In genomic region chr15:83392722-83393121, GRCm38 (mm10) we compare ENCODE assay signal across 18 mouse cellular contexts. TPM values are rescaled to one million over a fixed set of nuclear protein-coding genes. Genes with fewer than 3 reads are reported as not detected.
DNase-seq lines count a peak whose midpoint lies in the region; ATAC-seq and TF ChIP-seq lines count a peak whose summit lies in the region.
"Had no signal": no experiment of that assay in that cellular context is flagged by ENCODE, and none has a peak within 500 bp of the region (broad histone marks: within the 10 kb centered on the region; RNA-seq: fewer than 3 reads in every experiment).

No protein-coding gene starts in this region.

- H3K9me3 ChIP-seq in kidney, postnatal 0 days (replicated peaks; ENCODE audit: low read length) = no peaks in the 10 kb centered on the region
- H3K9me3 ChIP-seq in lung, postnatal 0 days (ENCODE audit: low read length) = no peaks in the 10 kb centered on the region
- H3K9me3 ChIP-seq: embryonic facial prominence, embryonic 15.5 days; heart, embryonic 10.5 days; lung, embryonic 15.5 days; megakaryocyte, embryonic 14.5 days had no signal

- no peak overlapping the region for H3K4me3 ChIP-seq in kidney, postnatal 0 days (replicated peaks; ENCODE audit: low read depth, low read length)
- H3K4me3 ChIP-seq in lung, postnatal 0 days (ENCODE audit: low read depth, low read length) = no peak overlapping the region
- H3K4me3 ChIP-seq: embryonic facial prominence, embryonic 15.5 days; heart, embryonic 10.5 days; lung, embryonic 15.5 days; megakaryocyte, embryonic 14.5 days had no signal

- H3K4me2 ChIP-seq in kidney, postnatal 0 days (ENCODE audit: low read length) = no peak overlapping the region
- no peak overlapping the region for H3K4me2 ChIP-seq in lung, postnatal 0 days (replicated peaks; ENCODE audit: low read depth, low read length)
- H3K4me2 ChIP-seq: embryonic facial prominence, embryonic 15.5 days; lung, embryonic 15.5 days had no signal

- 69% methylated on average over 2 of the region's 2 CpGs for WGBS in kidney, postnatal 0 days
- 77% methylated on average over 2 of the region's 2 CpGs for WGBS in lung, postnatal 0 days

- no peak overlapping the region for H3K27ac ChIP-seq in kidney, postnatal 0 days
- no peak overlapping the region for H3K27ac ChIP-seq in lung, postnatal 0 days (ENCODE audit: low read length)
- H3K27ac ChIP-seq: embryonic facial prominence, embryonic 15.5 days; heart, embryonic 10.5 days; lung, embryonic 15.5 days had no signal

- peaks cover 19% of the 10 kb centered on the region; the same call in 1 of the 2 replicates for H3K36me3 ChIP-seq in kidney, postnatal 0 days (ENCODE audit: insufficient read depth, low read length)
- H3K36me3 ChIP-seq in lung, postnatal 0 days (ENCODE audit: insufficient read depth, low read length) = peaks cover 8% of the 10 kb centered on the region; the same call in 1 of the 2 replicates

- no peaks in the 10 kb centered on the region for H3K27me3 ChIP-seq in kidney, postnatal 0 days (ENCODE audit: insufficient read depth, low read length)
- no peaks in the 10 kb centered on the region for H3K27me3 ChIP-seq in lung, postnatal 0 days (replicated peaks; ENCODE audit: insufficient read depth, low read length)
- H3K27me3 ChIP-seq: embryonic facial prominence, embryonic 15.5 days; lung, embryonic 15.5 days; megakaryocyte, embryonic 14.5 days had no signal

- no peak overlapping the region for H3K9ac ChIP-seq in kidney, postnatal 0 days (ENCODE audit: low read depth, low read length)
- H3K9ac ChIP-seq in lung, postnatal 0 days (replicated peaks; ENCODE audit: low read depth) = no peak overlapping the region
- H3K9ac ChIP-seq: embryonic facial prominence, embryonic 15.5 days; lung, embryonic 15.5 days had no signal

- peak; percentile 47 for TF ChIP-seq CTCF in kidney, postnatal 0 days (IDR thresholded peaks at IDR 0.05; ENCODE audit: low read depth)
- TF ChIP-seq CTCF in lung, postnatal 0 days (IDR thresholded peaks at IDR 0.05) = peak; percentile 54

- peak; percentile 14 for DNase-seq in CD4-positive, CD25-positive, alpha-beta regulatory T cell, adult 2 months (ENCODE audit: low read depth, low spot score)
- peak; percentile 29 for DNase-seq in kidney, postnatal 0 days (ENCODE audit: low spot score)
- DNase-seq in kidney, adult 9 months = no peak
- peak; percentile 28 for DNase-seq in lung, postnatal 0 days (ENCODE audit: low spot score)
- DNase-seq in lung, postnatal 10 days = no peak
- DNase-seq in cerebellum, postnatal 4 days (ENCODE audit: low spot score in 2 of 2) = no peak
- DNase-seq: cerebellum, adult 9-10 months; embryo, embryonic 11 days; gastrocnemius, postnatal 25 days; heart, postnatal 36 days had no signal

- no peak for ATAC-seq in CD4-positive, CD25-positive, alpha-beta regulatory T cell, adult 4 months
- no peak for ATAC-seq in kidney, postnatal 0 days (replicated peaks; ENCODE audit: low FRiP score, low read depth)
- no peak for ATAC-seq in lung, postnatal 0 days
- 0 out of 2 replicates have a peak, but pooled peaks have one; percentile 23 for ATAC-seq in megakaryocyte-erythroid progenitor cell, adult 5-6 weeks (replicated peaks; ENCODE audit: low FRiP score, low TSS enrichment, poor library complexity, severe bottlenecking)
- ATAC-seq: hindbrain, embryonic 16.5 days; midbrain, embryonic 16.5 days had no signal

- TF ChIP-seq EP300 in lung, postnatal 0 days (IDR thresholded peaks at IDR 0.05) = no peak

- peaks cover 4% of the 10 kb centered on the region for H3K4me1 ChIP-seq in kidney, postnatal 0 days (replicated peaks; ENCODE audit: insufficient read depth, low read length)
- H3K4me1 ChIP-seq in lung, postnatal 0 days (ENCODE audit: insufficient read depth, low read depth, low read length) = no peaks in the 10 kb centered on the region
- H3K4me1 ChIP-seq: lung, embryonic 15.5 days had no signal

RNA-seq across cellular contexts. Expression of gene Arfgap3, which starts 42.7 kb away (rescaled TPM):
- 10 to 100 TPM in 1 of 2 experiments, 1 to 10 TPM in 1; 9.3 to 14.6 TPM for polyA plus RNA-seq in CD4-positive, CD25-positive, alpha-beta regulatory T cell, adult 4 months (2017; shearing (Covaris generic))
- 36.2 and 40.9 TPM in 2 replicates for polyA plus RNA-seq in kidney, postnatal 0 days (2015; fragmentation: Nextera tagmentation; extraction: Ambion mirVana)
- polyA plus RNA-seq in lung, postnatal 0 days (2015; fragmentation: Nextera tagmentation; extraction: Ambion mirVana) = 41.1 and 44.2 TPM in 2 replicates
- 25.2 and 32.4 TPM in 2 replicates for total RNA-seq in megakaryocyte-erythroid progenitor cell, adult 5-6 weeks (2014; fragmentation: Nextera tagmentation)
- total RNA-seq in megakaryocyte-erythroid progenitor cell, adult 5-6 weeks (2017) = 23.1 and 32.1 TPM in 2 replicates

Comparison
In these comparisons a context has a peak if more than half of its experiments do, and no peak if none do; other contexts are left out.
1. DNase-seq: peak in CD4-positive, CD25-positive, alpha-beta regulatory T cell, adult 2 months (single experiment), kidney, postnatal 0 days (single experiment) and lung, postnatal 0 days (single experiment); none in kidney, adult 9 months (single experiment), lung, postnatal 10 days (single experiment) and cerebellum, postnatal 4 days (0 of 2).